Mouse (Mus musculus) urinary bladder, postnatal 4 days (tissue): ENCODE measurements around the gene Rps19bp1.

Experiments used
- DNase-seq, 2 experiments: peaks; one replicate each; pipeline ENCODE4 v3.0.0; 2021 to 2022; ENCODE audit warnings: low spot score in 2 of 2

The Rps19bp1 gene

DNA sequence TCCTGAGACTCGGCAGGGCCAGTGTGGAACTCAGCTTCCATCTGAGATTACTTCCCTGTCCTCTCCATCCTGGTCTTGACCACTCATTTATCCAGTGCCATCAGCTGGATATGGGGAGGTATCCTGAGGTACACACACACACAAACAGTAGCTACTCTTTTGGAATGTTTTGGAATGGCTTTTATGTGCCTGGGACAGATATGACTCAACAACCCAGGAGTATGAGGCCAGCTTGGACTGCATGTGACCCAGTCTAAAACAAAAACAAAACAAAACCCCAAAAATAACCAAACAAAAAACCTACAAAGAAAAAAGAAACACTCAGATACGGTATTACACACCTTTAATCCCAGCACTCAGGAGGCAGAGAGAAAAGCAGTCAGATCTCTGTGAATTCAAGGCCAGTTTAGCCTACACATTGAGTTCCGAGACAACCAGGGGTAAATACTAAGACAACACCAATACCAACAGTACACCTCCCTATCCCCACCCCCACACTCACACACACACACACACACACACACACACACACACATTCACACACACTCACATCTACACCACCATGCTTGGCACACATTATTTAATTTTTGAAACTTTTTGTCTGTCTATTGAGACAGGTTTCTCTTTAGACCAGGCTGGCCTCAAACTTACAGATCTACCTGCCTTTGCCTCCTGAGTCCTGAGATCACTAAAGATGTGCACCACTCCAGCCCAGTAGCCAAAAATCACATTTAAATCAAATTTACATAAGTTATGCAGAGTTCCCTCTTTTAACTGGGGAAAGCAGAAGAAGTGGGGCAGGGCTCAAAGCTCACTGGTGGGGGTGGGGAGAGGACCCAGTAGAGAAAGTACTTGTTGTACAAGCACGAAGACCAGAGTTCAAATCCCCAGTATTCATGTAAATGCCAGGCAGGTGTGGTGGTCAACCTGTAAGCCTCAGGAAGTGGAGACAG lies 44.1 kb downstream of the Rps19bp1 start:
- no peak for DNase-seq

DNA sequence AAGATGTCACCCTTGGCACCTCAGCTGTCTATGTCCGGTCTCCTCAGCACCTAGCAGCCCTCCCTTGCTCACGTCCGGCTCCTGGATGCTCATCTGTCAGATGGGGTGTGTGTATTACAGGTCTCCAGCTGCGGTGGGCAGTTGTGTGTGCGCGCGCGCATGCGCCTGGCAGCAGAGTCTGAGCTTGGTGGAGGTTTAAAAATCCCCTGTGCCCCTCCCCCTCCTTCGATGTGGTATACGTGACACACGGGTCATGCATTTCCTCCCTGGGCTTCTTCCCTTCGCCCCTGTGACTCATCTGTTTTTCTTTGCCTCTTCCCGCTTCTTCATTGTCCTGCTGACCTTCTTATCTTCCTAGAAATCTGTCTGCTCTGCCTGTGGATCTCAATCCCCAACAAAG lies 44.9 kb downstream of the Rps19bp1 start:
- DNase-seq, result no peak

GRCm38 (mm10) chr15:80217476-80217875 lies 46.6 kb downstream of the Rps19bp1 start:
- no peak for DNase-seq

GRCm38 (mm10) chr15:80216480-80216820 lies 47.7 kb downstream of the Rps19bp1 start:
- DNase-seq, result no peak

GRCm38 (mm10) chr15:80215716-80216479 lies 48.2 kb downstream of the Rps19bp1 start:
- DNase-seq, result no peak

- DNase-seq, result no peak
Observed at GRCm38 (mm10) chr15:80213688-80214087, 50.4 kb downstream of the Rps19bp1 start.
